Mouse (Mus musculus) kidney, embryonic 16.5 days (tissue): ENCODE data around the gene Zdhhc9. TPM values are rescaled to one million over a fixed set of nuclear protein-coding genes. Genes with fewer than 3 reads are reported as not detected.

Experiments used
- polyA plus RNA-seq: library from polyadenylated mRNA; unstranded; fragments of >200 nt; fragmentation: Nextera tagmentation; extraction: Ambion mirVana; gene quantifications from 2 replicates; pipeline ENCODE4 v1.2.1, GENCODE M21; 2015

Gene Zdhhc9
- polyA plus RNA-seq, 1 experiment from 2014 or later: 4.2 TPM

Other genes starting within 250 kb of the Zdhhc9 start
- gene Apln, start 174.0 kb downstream of the Zdhhc9 start, polyA plus RNA-seq: 6.2 and 7.1 TPM in 2 replicates
- gene Xpnpep2, start 100.2 kb downstream of the Zdhhc9 start, polyA plus RNA-seq: 7.8 and 8.3 TPM in 2 replicates
- 1.7 and 2.0 TPM in 2 replicates for gene Sash3, start 62.4 kb downstream of the Zdhhc9 start, polyA plus RNA-seq
- gene Utp14a, start 48.0 kb upstream of the Zdhhc9 start, polyA plus RNA-seq: 15.6 and 17.8 TPM in 2 replicates
- 5.6 and 6.2 TPM in 2 replicates for gene Bcorl1, start 132.5 kb upstream of the Zdhhc9 start, polyA plus RNA-seq